Mouse (Mus musculus) lung, postnatal 25 days (tissue): Measurements from ENCODE around the gene Itpkb.
A peak's percentile ranks its signal among the peaks of the same experiment; 100 is the strongest.

Experiments
- DNase-seq: peaks from one replicate; pipeline ENCODE4 v3.0.0; 2022; ENCODE audit warnings: low spot score

The Itpkb gene

GRCm38 (mm10) chr1:180420496-180421164 is 90.3 kb downstream of the Itpkb start:
- no peak for DNase-seq

DNA sequence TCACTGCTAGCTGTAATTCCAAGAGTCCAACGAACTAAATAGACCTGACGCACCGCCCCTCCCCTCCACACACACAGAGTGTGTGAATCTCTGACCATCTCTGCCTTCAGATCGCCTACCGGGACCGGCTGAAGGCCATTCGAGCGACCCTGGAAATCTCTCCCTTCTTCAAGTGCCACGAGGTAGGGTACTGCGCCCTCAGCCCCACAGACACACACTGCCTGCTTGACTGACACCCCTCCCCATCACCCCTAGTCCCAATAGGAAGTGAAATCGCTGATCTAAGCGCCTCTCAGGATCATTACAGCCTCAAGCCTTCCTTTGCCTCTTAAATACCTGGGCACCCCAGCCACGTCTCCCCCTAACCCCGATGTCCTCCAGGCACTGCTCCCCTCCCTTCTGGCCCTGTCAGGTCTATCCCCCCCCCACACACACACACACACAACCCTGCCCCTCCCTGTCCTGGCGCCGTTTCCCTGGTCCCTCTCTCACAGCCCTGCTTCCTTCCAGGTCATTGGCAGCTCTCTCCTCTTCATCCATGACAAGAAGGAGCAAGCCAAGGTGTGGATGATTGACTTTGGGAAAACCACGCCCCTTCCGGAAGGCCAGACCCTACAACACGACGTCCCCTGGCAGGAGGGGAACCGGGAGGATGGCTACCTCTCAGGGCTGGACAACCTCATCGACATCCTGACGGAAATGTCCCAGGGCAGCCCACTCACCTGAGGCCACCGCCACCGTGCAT is 91.1 kb downstream of the Itpkb start:
- no peak for DNase-seq

GRCm38 (mm10) chr1:180422076-180422828 is 92.0 kb downstream of the Itpkb start:
- DNase-seq = peak; percentile 81

DNA sequence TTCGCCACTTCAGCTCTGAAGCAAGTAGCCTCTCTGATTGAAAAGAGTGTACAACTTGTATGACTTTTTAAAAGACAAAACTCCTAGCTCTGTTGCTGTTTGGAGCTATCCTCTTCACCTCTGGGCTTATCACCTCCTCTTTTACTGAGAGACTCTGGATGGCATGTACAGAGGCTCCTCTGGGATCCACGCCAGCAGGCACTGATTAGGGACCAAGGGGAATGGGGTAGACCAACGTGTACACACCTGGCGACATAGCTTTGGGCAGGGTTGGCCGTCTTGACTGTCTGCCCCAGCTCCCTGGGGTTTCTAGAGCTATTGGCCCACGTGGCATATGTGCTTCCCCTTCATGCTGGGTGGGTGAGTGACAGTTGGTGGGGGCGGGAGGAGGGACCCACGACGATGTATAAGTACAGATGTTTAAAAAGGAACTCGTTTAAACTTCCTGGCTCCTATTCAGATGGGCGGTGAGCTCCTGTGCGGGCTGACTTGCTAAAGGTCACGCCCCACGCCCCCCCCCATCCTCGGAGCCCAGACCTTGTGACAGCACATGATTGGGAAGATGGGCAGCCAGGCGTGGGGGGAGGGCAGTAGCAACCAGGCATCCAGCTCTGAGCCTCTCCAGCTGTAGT is 92.8 kb downstream of the Itpkb start:
- DNase-seq = no peak

DNA sequence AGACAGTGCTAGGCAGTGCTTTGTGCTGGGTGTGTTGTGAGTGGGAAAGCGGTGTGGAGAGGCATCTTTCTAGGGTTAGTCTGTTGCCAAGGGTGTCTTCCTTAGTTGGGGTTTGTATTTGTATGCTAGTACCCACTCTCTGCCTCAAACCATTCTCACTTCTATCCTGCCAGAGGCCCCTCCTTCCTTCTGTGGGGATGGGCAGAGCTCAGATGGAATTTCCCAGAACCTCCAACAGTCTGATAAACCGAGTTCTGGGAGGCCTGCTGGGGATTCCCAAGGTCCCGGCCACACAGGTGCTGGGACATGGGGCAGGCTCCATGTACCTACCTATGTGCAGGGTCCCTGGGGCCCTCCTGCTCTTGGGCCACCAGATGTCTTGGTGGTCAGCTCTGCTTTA is 93.6 kb downstream of the Itpkb start:
- no peak for DNase-seq

DNA sequence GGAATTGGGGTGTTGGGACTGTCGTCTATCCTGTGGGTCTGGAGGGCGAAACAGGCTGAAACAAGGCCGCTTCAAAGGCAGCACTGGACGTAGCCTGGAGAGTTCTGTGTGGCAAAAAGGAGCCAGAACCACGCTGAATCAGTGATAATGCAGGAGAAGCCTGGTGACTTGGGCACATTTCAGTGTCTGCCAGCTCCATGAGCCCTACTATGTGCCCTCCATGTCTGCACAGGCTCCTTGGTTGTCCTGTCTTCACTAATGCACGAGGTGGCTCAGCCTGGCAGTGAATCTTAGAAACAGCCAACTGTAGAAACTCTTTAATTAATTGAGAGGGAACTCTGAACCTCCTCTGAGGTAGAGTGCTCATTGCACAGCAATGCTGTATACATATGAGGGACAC is 96.1 kb downstream of the Itpkb start:
- DNase-seq = no peak

- no peak for DNase-seq
Observed at GRCm38 (mm10) chr1:180427685-180428084, 97.4 kb downstream of the Itpkb start.

- peak; percentile 81 for DNase-seq
Observed at GRCm38 (mm10) chr1:180428101-180428712, 97.9 kb downstream of the Itpkb start.

DNA sequence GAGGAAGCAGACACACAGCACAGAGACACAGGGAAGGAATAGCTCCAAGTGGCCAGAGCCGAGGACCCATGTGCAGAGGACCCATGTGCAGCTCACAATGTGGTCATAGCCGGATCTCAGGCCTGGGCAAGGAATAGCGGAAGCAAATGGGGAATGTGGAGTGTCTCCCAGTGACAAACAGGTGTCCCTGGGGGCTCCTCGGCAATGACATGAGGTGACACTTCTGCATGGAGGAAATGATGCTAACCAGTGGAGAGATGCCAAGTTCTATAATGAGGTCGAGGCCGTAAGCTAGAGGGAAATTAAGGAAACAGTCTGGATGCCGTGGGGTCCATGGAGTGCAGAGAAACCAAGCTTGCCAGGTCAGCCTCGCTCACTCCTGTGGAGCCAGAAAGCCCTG is 98.6 kb downstream of the Itpkb start:
- no peak for DNase-seq

DNA sequence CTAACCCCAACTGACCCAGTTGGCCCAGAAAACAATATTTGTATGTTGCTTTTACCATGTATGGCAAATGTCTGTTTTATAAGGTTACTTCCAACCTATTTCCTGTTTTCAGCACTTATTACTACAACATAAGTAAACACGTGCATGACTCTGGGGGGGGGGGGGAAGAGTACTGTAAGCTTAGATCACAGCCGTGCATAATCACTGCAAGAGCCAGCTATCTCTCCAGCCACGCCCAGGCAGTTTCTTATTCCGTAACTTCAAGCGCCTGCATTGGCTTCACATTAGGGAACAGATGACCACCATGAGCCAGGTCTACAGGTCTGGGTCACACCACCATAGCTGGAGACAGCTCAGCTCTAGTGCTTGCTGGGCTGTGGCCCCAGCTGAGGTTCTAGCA is 99.5 kb downstream of the Itpkb start:
- no peak for DNase-seq

GRCm38 (mm10) chr1:180431833-180432232 is 101.5 kb downstream of the Itpkb start:
- peak; percentile 44 for DNase-seq

GRCm38 (mm10) chr1:180433098-180433538 is 102.8 kb downstream of the Itpkb start:
- DNase-seq = no peak

DNA sequence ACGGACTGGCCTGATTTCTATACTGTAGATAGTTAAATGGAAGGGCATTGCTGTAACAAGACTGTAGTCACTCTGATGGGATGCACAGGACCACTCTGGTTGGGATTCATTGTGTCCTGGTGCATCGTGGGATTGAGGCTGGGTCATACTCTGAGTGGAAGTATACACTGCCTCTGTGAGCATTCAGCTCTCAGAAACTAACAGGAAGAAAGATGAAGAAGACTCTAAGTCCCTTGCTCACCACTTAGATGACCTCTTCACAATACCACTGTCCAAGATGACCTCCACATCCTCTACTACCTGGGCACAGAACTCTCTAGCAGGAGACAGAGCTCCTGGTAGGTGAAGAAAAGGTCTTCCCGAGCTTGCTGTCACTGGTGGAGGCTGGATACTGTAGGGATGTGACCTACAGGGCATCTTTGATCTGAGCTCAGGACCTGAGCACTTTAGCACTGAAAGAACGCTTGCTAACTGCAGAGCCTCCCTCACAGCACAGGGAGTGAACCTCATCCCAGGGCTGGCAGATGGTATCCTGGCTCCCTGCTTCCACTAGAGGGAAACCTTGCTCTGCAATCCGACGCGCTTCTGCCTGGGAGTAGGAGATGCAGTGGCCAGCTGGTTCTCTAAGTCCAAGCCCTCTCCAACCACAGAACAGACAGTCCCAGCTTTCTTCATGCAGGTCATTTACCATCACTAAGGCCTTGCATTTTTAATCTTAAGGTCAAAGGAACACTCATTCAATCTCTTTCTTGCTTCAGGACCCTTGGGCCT is 103.7 kb downstream of the Itpkb start:
- peak; percentile 63 for DNase-seq

DNA sequence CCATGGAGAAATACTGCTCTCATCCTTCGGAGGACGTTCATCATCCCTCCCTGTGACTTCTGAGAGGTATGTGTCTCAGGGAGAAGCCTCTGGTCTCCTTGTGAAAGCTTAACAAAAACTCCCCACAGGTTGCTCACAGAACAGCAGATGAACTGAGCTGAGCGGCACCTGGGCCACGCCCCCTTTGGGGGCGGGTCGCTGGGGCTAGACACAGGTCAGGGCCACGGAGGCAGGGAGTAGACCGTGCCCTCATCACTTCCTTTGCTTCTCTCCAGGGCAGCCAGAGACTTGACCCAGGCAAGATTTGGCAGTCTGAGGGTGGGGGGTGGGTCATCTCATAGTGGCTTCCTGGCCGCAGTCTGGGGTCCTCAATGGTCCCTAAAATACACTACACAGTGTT is 104.6 kb downstream of the Itpkb start:
- no peak for DNase-seq

GRCm38 (mm10) chr1:180439496-180439895 is 109.2 kb downstream of the Itpkb start:
- DNase-seq = no peak

- DNase-seq = no peak
Observed at GRCm38 (mm10) chr1:180444411-180444810, 114.1 kb downstream of the Itpkb start.

DNA sequence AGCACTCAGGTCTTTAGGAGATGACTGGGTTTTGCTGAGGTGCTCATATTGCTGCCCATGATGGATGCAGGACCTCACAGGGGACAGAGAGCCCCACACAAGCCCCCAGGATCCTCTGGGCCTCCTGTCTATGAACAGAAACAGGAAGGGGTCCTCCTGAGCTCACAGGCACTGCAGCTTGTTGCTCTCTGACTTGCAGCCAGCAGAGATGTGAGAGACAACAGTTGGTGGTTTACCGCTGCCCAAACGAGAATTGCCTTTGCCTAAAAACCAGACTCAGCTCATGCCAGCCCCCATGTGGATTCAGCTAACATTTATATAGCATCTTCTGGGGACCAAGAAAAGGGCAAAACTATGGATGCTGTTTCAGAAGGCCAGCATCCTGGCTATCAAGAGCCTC is 119.4 kb downstream of the Itpkb start:
- no peak for DNase-seq

- DNase-seq = peak; percentile 23
Observed at GRCm38 (mm10) chr1:180458274-180458673, 128.0 kb downstream of the Itpkb start.

DNA sequence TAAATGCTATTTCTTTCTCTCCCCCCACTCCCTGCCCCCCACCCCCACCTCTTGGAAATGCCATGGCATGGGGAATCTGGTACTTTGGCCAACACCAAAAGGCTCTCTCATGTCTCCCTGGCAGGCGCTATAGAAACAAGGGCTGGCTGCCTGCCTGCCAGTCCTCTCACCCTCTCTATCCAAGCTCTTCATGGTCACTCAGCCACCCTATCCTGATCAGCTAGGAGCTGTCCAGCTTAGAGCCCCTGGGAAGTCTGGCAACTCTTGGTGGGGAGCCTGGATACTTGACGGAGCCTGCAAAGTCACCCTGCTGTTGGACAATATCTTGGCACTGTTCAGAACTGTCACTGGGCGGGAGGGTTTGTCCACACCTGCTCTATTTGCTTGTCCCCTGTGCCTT is 128.4 kb downstream of the Itpkb start:
- no peak for DNase-seq

DNA sequence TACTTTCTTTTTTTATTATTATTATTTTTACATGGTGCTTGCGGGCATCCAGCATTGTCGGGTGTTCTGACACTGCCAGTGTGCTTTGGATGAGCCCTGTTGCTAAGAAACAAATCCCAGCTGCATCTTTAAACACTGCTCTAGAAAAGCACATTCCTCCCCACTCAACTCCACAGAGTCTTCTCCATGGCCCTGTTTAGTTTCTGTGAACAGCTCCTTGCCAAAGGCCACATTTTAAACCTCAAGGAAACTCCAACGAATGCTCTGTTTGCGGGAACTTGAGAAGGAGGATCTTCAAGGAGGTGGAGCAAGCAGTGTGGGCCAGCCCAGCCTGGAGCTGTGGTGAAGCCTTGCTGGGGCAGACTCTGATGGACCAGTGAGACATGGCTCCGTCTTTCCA is 130.4 kb downstream of the Itpkb start:
- DNase-seq = no peak

GRCm38 (mm10) chr1:180462396-180462795 is 132.1 kb downstream of the Itpkb start:
- DNase-seq = peak; percentile 29
